Mouse (Mus musculus) small intestine, adult 2 months (tissue): Measurements from ENCODE around the gene Rae1. TPM values are rescaled to one million over a fixed set of nuclear protein-coding genes. Genes with fewer than 3 reads are reported as not detected.

ENCODE experiments used
- H3K27ac ChIP-seq: fragments of 200-500 bp; 2 replicates; pipeline ENCODE4 v1.5.1; 2012; ENCODE audit warnings: low read depth, low read length, control low read depth, inconsistent platforms; ENCODE audit not compliant: insufficient read depth
- H3K27me3 ChIP-seq: fragments of 200-500 bp; 2 replicates; pipeline ENCODE4 v1.6.1; 2012; ENCODE audit warnings: mild to moderate bottlenecking, moderate library complexity, low read length, inconsistent platforms; ENCODE audit not compliant: control insufficient read depth, insufficient read depth
- H3K36me3 ChIP-seq: fragments of 200-500 bp; 2 replicates; pipeline ENCODE4 v1.6.1; 2012; ENCODE audit warnings: mild to moderate bottlenecking, low read length, control low read depth, inconsistent platforms; ENCODE audit not compliant: control insufficient read depth, insufficient read depth
- H3K4me1 ChIP-seq: fragments of 200-500 bp; 2 replicates; pipeline ENCODE4 v1.6.1; 2012; ENCODE audit warnings: low read length, inconsistent platforms, mixed read lengths; ENCODE audit not compliant: control insufficient read depth, insufficient read depth, insufficient read length
- H3K4me3 ChIP-seq: fragments of 200-500 bp; 2 replicates; pipeline ENCODE4 v1.5.1; 2012; ENCODE audit warnings: low read depth, mild to moderate bottlenecking, control low read depth, inconsistent platforms, low read length, moderate library complexity
- CTCF ChIP-seq: fragments of 200-500 bp; IDR thresholded peaks from 2 replicates; pipeline ENCODE4 v1.5.1; 2012; ENCODE audit warnings: low read depth, mild to moderate bottlenecking, control low read depth, inconsistent platforms, low read length, moderate library complexity, mixed read lengths; ENCODE audit not compliant: insufficient replicate concordance, insufficient read length; ENCODE audit errors: extremely low read depth
- POLR2A ChIP-seq: fragments of 200-500 bp; IDR thresholded peaks from 2 replicates; pipeline ENCODE4 v1.6.1; 2012; ENCODE audit warnings: low read depth, mild to moderate bottlenecking, control low read depth, inconsistent platforms, low read length, moderate library complexity
- WGBS: fragments of 180-500 bp; shearing (Covaris S2); methylation state at CpG from one replicate; pipeline ENCODE4 v1.1.7; 2018; 5-methylcytosine and 5-hydroxymethylcytosine counted together
- polyA plus RNA-seq: library from polyadenylated mRNA; depleted of rRNA; stranded (reverse); fragments of >200 nt; gene quantifications from 2 replicates; pipeline ENCODE4 v1.2.3, GENCODE M21; 2012

Gene Rae1
- polyA plus RNA-seq, 1 experiment, result 33.1 TPM

- Histone ChIP-seq H3K36me3 (peaks cover 5% of the 10 kb centered on the region; the same call in 1 of the 2 replicates), H3K27ac (no peak overlapping the region), H3K27me3 (no peaks in the 10 kb centered on the region), H3K4me3 (no peak overlapping the region), H3K4me1 (peaks cover 7% of the 10 kb centered on the region)
- 86% methylated on average over 4 of the region's 4 CpGs for WGBS
- TF ChIP-seq POLR2A (no peak), CTCF (no peak)
Measured at GRCm38 (mm10) chr2:173039041-173039440, 39.1 kb downstream of the Rae1 start.

- Histone ChIP-seq H3K4me3 (no peak overlapping the region), H3K27ac (no peak overlapping the region), H3K4me1 (peaks cover 9% of the 10 kb centered on the region; the same call in 1 of the 2 replicates), H3K27me3 (no peaks in the 10 kb centered on the region), H3K36me3 (no peaks in the 10 kb centered on the region; the same call in 1 of the 2 replicates)
- WGBS, result 71% methylated on average over 3 of the region's 3 CpGs
- no peak for TF ChIP-seq CTCF
- TF ChIP-seq POLR2A, result no peak
Measured at GRCm38 (mm10) chr2:173040803-173041202, 40.9 kb downstream of the Rae1 start.

- H3K27ac ChIP-seq, result no peak overlapping the region
- WGBS, result 66% methylated on average over 5 of the region's 5 CpGs
- H3K36me3 ChIP-seq, result no peaks in the 10 kb centered on the region; the same call in 1 of the 2 replicates
- H3K4me3 ChIP-seq, result no peak overlapping the region
- TF ChIP-seq POLR2A (no peak), CTCF (no peak)
- no peaks in the 10 kb centered on the region for H3K27me3 ChIP-seq
- peaks cover 9% of the 10 kb centered on the region; the same call in 1 of the 2 replicates for H3K4me1 ChIP-seq
Measured at GRCm38 (mm10) chr2:173041242-173041641, 41.3 kb downstream of the Rae1 start.

- no peaks in the 10 kb centered on the region for H3K36me3 ChIP-seq
- TF ChIP-seq CTCF (no peak), POLR2A (no peak)
- H3K27me3 ChIP-seq, result no peaks in the 10 kb centered on the region
- no peak overlapping the region for H3K4me3 ChIP-seq
- peaks cover 9% of the 10 kb centered on the region; the same call in 1 of the 2 replicates for H3K4me1 ChIP-seq
- H3K27ac ChIP-seq, result no peak overlapping the region
- WGBS, result 97% methylated on average over 1 of the region's 1 CpGs
Measured at GRCm38 (mm10) chr2:173041893-173042292, 42.0 kb downstream of the Rae1 start.

GRCm38 (mm10) chr2:173042504-173043162 is 42.7 kb downstream of the Rae1 start:
- 83% methylated on average over 11 of the region's 11 CpGs for WGBS
- H3K4me1 ChIP-seq, result peaks cover 8% of the 10 kb centered on the region; the same call in 1 of the 2 replicates
- H3K27ac ChIP-seq, result no peak overlapping the region
- no peaks in the 10 kb centered on the region for H3K27me3 ChIP-seq
- no peak overlapping the region for H3K4me3 ChIP-seq
- TF ChIP-seq POLR2A, result no peak
- no peak for TF ChIP-seq CTCF
- H3K36me3 ChIP-seq, result no peaks in the 10 kb centered on the region

GRCm38 (mm10) chr2:173044198-173044970 is 44.5 kb downstream of the Rae1 start:
- peaks cover 5% of the 10 kb centered on the region for H3K4me1 ChIP-seq
- 81% methylated on average over 18 of the region's 18 CpGs for WGBS
- no peaks in the 10 kb centered on the region for H3K36me3 ChIP-seq
- no peak overlapping the region for H3K27ac ChIP-seq
- H3K27me3 ChIP-seq, result no peaks in the 10 kb centered on the region
- no peak overlapping the region for H3K4me3 ChIP-seq
- TF ChIP-seq POLR2A, result no peak
- TF ChIP-seq CTCF, result no peak
